Mouse (Mus musculus): ENCODE data around the gene Elane. TPM values are rescaled to one million over a fixed set of nuclear protein-coding genes. Genes with fewer than 3 reads are reported as not detected.

The Elane gene
- total RNA-seq, 2 experiments from 2014 or later = not detected

GRCm38 (mm10) chr10:79931797-79932196 lies 45.8 kb downstream of the Elane start:
- no peak for DNase-seq

GRCm38 (mm10) chr10:79932736-79933135 lies 46.7 kb downstream of the Elane start:
- DNase-seq = peak in 1 of 2 experiments; percentile 55

- no peak for DNase-seq
Observed at GRCm38 (mm10) chr10:79933145-79933679, 47.2 kb downstream of the Elane start.

GRCm38 (mm10) chr10:79933861-79934260 lies 47.8 kb downstream of the Elane start:
- no peak for DNase-seq

- peak; percentile 68 to 82 for DNase-seq
Observed at GRCm38 (mm10) chr10:79934272-79934721, 48.2 kb downstream of the Elane start.

- no peak for DNase-seq
Observed at GRCm38 (mm10) chr10:79934794-79935569, 48.9 kb downstream of the Elane start.

- DNase-seq = no peak
Observed at GRCm38 (mm10) chr10:79936284-79936910, 50.4 kb downstream of the Elane start.

GRCm38 (mm10) chr10:79936911-79937441 lies 50.9 kb downstream of the Elane start:
- no peak for DNase-seq

Small RNA genes within 50 kb of the gene (microRNA-seq; reads per million reads assigned to microRNA genes)
- 0 to 0.21 reads per million in 2 experiments for gene Mir6910

Other genes with a start within 250 kb of the Elane start
- 10 to 100 TPM; 44.0 to 44.8 TPM for gene Shc2, start 248.3 kb upstream of the Elane start, total RNA-seq (2021)
- gene Odf3l2, start 240.5 kb upstream of the Elane start, total RNA-seq (2021) = under 1 TPM in 1 of 2 experiments, not detected in 1; 0.61 TPM
- not detected for gene Madcam1, start 221.7 kb upstream of the Elane start, total RNA-seq (2021)
- 10 to 100 TPM; 64.6 to 68.3 TPM for gene Tpgs1, start 216.9 kb upstream of the Elane start, total RNA-seq (2021)
- gene Cdc34, start 204.1 kb upstream of the Elane start, total RNA-seq (2021) = 10 to 100 TPM; 67.0 to 70.2 TPM
- 1 to 10 TPM; 2.4 to 2.5 TPM for gene Gzmm, start 197.2 kb upstream of the Elane start, total RNA-seq (2021)
- 100 to 1,000 TPM; 555 to 610 TPM for gene Bsg, start 181.8 kb upstream of the Elane start, total RNA-seq (2021)
- gene Hcn2, start 169.6 kb upstream of the Elane start, total RNA-seq (2021) = 100 to 1,000 TPM; 106 to 118 TPM
- 10 to 100 TPM; 50.1 to 52.6 TPM for gene Polrmt, start 139.7 kb upstream of the Elane start, total RNA-seq (2021)
- gene Fgf22, start 131.2 kb upstream of the Elane start, total RNA-seq (2021) = 1 to 10 TPM; 1.1 to 1.3 TPM
- gene Rnf126, start 119.3 kb upstream of the Elane start, total RNA-seq (2021) = 10 to 100 TPM; 81.4 to 82.9 TPM
- gene Fstl3, start 109.0 kb upstream of the Elane start, total RNA-seq (2021) = 1 to 10 TPM; 1.3 to 1.8 TPM
- under 1 TPM; 0.47 to 0.73 TPM for gene Prss57, start 95.3 kb upstream of the Elane start, total RNA-seq (2021)
- gene Palm, start 92.7 kb upstream of the Elane start, total RNA-seq (2021) = 100 to 1,000 TPM; 262 to 290 TPM
- 1 to 10 TPM in 1 of 2 experiments, under 1 TPM in 1; 0.82 to 1.4 TPM for gene Misp, start 65.3 kb upstream of the Elane start, total RNA-seq (2021)
- gene Ptbp1, start 31.8 kb upstream of the Elane start, total RNA-seq (2021) = 10 to 100 TPM; 43.1 to 52.6 TPM
- gene Prtn3, start 11.8 kb upstream of the Elane start, total RNA-seq (2021) = 1 to 10 TPM in 1 of 2 experiments, not detected in 1; 1.0 TPM
- 10 to 100 TPM; 28.4 to 28.7 TPM for gene Plppr3, start 11.6 kb upstream of the Elane start, total RNA-seq (2021)
- not detected for gene Cfd, start 4.6 kb downstream of the Elane start, total RNA-seq (2021)
- 10 to 100 TPM; 53.0 to 54.1 TPM for gene Med16, start 22.7 kb downstream of the Elane start, total RNA-seq (2021)
- gene Gm26602, start 24.6 kb downstream of the Elane start, total RNA-seq (2021) = not detected
- gene Kiss1r, start 30.7 kb downstream of the Elane start, total RNA-seq (2021) = 1 to 10 TPM; 6.4 to 6.8 TPM
- 100 to 1,000 TPM; 397 to 399 TPM for gene R3hdm4, start 35.0 kb downstream of the Elane start, total RNA-seq (2021)
- 1 to 10 TPM; 4.8 to 5.1 TPM for gene Arid3a, start 40.8 kb downstream of the Elane start, total RNA-seq (2021)
- gene Wdr18, start 73.9 kb downstream of the Elane start, total RNA-seq (2021) = 10 to 100 TPM; 43.2 to 48.2 TPM
- gene Grin3b, start 84.5 kb downstream of the Elane start, total RNA-seq (2021) = under 1 TPM; 0.10 TPM
- 100 to 1,000 TPM; 117 to 124 TPM for gene Tmem259, start 98.1 kb downstream of the Elane start, total RNA-seq (2021)
- 1 to 10 TPM; 5.5 to 6.6 TPM for gene Cnn2, start 102.3 kb downstream of the Elane start, total RNA-seq (2021)
- gene Abca7, start 110.2 kb downstream of the Elane start, total RNA-seq (2021) = 10 to 100 TPM; 10.9 to 11.0 TPM
- gene Arhgap45, start 130.4 kb downstream of the Elane start, total RNA-seq (2021) = 1 to 10 TPM; 3.2 to 4.2 TPM
- 10 to 100 TPM; 74.8 to 86.0 TPM for gene Polr2e, start 153.5 kb downstream of the Elane start, total RNA-seq (2021)
- 100 to 1,000 TPM; 445 to 446 TPM for gene Gpx4, start 160.9 kb downstream of the Elane start, total RNA-seq (2021)
- 10 to 100 TPM; 17.2 to 20.7 TPM for gene Sbno2, start 219.3 kb downstream of the Elane start, total RNA-seq (2021)
- gene Stk11, start 229.6 kb downstream of the Elane start, total RNA-seq (2021) = 10 to 100 TPM; 93.3 to 95.9 TPM